Mouse (Mus musculus) intestine, embryonic 15.5 days (tissue): ENCODE measurements around the gene Cited1. TPM values are rescaled to one million over a fixed set of nuclear protein-coding genes. Genes with fewer than 3 reads are reported as not detected.
"Not testable (repeated sequence)": the region's sequence is repeated elsewhere in the genome, so short reads cannot be mapped to it uniquely, and the experiment has no call there.

Source experiments
- ATAC-seq: fragments of 200-750 bp; cut with Nextera tagmentation; 2 replicates; pipeline ENCODE4 v1.8.0; 2017; ENCODE audit warnings: moderate TSS enrichment, moderate library complexity
- H3K27ac ChIP-seq: fragments of 300-500 bp; sonication (generic); 2 replicates; pipeline ENCODE4 v1.5.1; 2015; ENCODE audit warnings: mild to moderate bottlenecking, inconsistent platforms
- H3K27me3 ChIP-seq: fragments of 300-500 bp; sonication (generic); replicated peaks from 2 replicates; pipeline ENCODE4 v1.6.1; 2015; ENCODE audit warnings: inconsistent platforms
- H3K36me3 ChIP-seq: fragments of 300-500 bp; sonication (generic); 2 replicates; pipeline ENCODE4 v1.6.1; 2015; ENCODE audit warnings: inconsistent platforms
- H3K4me1 ChIP-seq: fragments of 300-500 bp; sonication (generic); replicated peaks from 2 replicates; pipeline ENCODE4 v1.6.1; 2015; ENCODE audit warnings: inconsistent platforms
- H3K4me2 ChIP-seq: fragments of 300-500 bp; sonication (generic); replicated peaks from 2 replicates; pipeline ENCODE4 v1.6.1; 2015; ENCODE audit warnings: mild to moderate bottlenecking, inconsistent platforms
- H3K4me3 ChIP-seq: fragments of 300-500 bp; sonication (generic); replicated peaks from 2 replicates; pipeline ENCODE4 v1.5.1; 2015; ENCODE audit warnings: inconsistent platforms
- H3K9ac ChIP-seq: fragments of 300-500 bp; sonication (generic); 2 replicates; pipeline ENCODE4 v1.6.1; 2015; ENCODE audit warnings: inconsistent platforms
- H3K9me3 ChIP-seq: fragments of 300-500 bp; sonication (generic); 2 replicates; pipeline ENCODE4 v1.6.1; 2016; ENCODE audit warnings: inconsistent platforms
- WGBS: fragments of 180-500 bp; shearing (Covaris S2); methylation state at CpG from one replicate; pipeline ENCODE4 v1.1.7; 2015; 5-methylcytosine and 5-hydroxymethylcytosine counted together
- polyA plus RNA-seq: library from polyadenylated mRNA; unstranded; fragments of >200 nt; fragmentation: Nextera tagmentation; extraction: Ambion mirVana; gene quantifications from 2 replicates; pipeline ENCODE4 v1.2.1, GENCODE M21; 2015

Gene Cited1
- polyA plus RNA-seq, result 7.1 and 7.4 TPM in 2 replicates

DNA sequence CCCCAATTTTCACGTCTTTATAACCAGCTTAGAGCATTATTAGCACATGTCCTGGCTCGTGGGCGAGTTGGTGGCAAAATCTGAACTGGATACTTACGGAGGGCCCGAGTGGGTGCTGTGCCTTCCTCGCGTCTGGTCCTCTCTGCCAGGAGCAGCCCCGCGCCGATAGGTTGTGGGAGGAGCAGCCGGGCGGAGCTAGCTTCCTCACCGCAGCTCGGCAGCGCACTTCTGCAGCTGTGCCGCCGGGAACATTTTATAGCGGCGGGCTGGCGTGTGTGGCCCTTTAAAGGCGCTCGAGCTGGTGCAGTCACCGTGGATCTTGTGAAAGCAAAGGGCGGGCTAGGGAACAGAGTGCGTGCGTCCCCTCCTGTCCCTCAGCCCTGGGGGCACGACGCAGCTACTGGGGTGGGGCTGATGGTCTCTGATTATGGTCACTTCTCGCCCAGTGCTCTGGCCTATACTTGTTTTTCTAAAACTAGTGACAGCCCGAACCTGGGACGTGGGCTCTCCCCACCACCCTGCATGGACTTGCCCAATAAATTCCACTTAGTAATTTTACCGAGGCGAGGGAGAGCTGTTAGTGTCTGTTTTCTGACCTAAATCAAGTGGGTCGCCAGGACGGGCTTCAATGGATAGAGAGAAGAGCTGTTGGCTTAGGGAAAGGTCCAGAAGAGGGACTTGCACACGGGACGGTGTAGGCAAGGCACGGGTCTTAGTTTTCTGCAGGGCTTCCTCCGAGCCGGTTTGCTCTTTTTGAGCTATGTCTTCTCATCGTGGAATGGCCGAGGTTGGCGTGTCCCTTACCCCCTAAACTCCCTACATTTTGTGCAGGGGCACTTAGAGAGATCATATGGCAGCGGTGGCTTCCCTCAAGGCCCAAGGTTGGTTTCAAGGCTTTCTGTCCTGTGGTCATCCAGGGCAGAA, at the start of gene Cited1:
TSS of gene Cited1 (minus strand) at position 245 of the 924 bp plus-strand sequence.
- ATAC-seq, result peak; percentile 92
- Histone ChIP-seq H3K27ac (no peak within 1 kb of the TSS), H3K9me3 (no peaks in the 10 kb centered on the region), H3K27me3 (peaks cover 41% of the 10 kb centered on the region), H3K4me1 (no peaks in the 10 kb centered on the region), H3K36me3 (no peaks in the 10 kb centered on the region), H3K9ac (peak within 1 kb of the TSS; percentile 4; the same call in 1 of the 2 replicates), H3K4me3 (peak within 1 kb of the TSS; percentile 48), H3K4me2 (peak within 1 kb of the TSS; percentile 95)
- 16% methylated on average over 44 of the region's 44 CpGs for WGBS

GRCm38 (mm10) chrX:102284889-102285288, 32.9 kb upstream of the Cited1 start:
- Histone ChIP-seq H3K4me2 (no peak overlapping the region), H3K36me3 (no peaks in the 10 kb centered on the region), H3K27me3 (no peaks in the 10 kb centered on the region), H3K27ac (no peak overlapping the region), H3K4me1 (no peaks in the 10 kb centered on the region), H3K9me3 (no peaks in the 10 kb centered on the region), H3K4me3 (no peak overlapping the region), H3K9ac (no peak overlapping the region)
- ATAC-seq, result no peak
- WGBS, result 78% methylated on average over 3 of the region's 3 CpGs

DNA sequence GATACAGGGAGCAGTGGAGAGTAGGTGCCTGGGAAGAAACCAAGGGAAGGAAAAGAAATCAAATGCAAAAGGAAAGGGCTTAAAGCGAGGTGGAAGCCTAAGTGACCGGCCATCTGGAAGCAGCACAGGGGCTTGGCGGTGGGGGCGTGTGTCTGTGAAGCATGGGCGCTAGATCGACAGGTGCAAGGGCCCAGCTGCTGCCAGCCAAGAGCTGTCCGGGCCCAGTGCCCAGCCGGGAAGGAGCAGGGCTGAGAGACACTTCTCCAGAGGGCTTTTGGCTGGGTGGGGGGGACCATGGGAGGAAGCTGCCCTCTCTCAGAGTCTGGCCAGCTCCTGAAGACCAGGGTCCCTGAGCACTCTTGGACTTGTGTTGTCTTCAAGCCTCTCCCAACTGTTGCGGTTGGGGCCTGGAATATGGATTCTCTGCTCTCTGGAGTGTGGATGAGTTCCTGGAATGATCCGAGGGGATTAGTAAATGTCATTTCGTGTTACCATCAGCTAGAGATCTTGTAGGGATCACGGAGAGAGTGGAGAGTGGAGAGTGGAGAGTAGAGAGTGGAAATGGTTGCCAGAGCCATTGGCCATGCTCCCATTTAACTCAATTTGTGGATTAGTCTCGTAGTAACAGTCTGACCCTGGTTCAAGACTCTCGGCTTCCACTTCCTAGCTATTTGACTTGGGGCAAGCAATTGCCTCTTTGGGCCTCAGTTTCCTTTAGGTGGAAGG, 10.8 kb upstream of the Cited1 start:
- H3K9ac ChIP-seq, result no peak overlapping the region
- no peak for ATAC-seq
- H3K4me2 ChIP-seq, result no peak overlapping the region
- H3K27me3 ChIP-seq, result 0 out of 2 replicates have a peak, but pooled peaks cover 2% of the 10 kb centered on the region
- no peak overlapping the region for H3K27ac ChIP-seq
- H3K9me3 ChIP-seq, result no peaks in the 10 kb centered on the region
- no peaks in the 10 kb centered on the region for H3K36me3 ChIP-seq
- H3K4me3 ChIP-seq, result no peak overlapping the region
- 82% methylated on average over 14 of the region's 14 CpGs for WGBS
- no peaks in the 10 kb centered on the region for H3K4me1 ChIP-seq

GRCm38 (mm10) chrX:102259772-102260171, 7.8 kb upstream of the Cited1 start:
- H3K9ac ChIP-seq, result no peak overlapping the region

DNA sequence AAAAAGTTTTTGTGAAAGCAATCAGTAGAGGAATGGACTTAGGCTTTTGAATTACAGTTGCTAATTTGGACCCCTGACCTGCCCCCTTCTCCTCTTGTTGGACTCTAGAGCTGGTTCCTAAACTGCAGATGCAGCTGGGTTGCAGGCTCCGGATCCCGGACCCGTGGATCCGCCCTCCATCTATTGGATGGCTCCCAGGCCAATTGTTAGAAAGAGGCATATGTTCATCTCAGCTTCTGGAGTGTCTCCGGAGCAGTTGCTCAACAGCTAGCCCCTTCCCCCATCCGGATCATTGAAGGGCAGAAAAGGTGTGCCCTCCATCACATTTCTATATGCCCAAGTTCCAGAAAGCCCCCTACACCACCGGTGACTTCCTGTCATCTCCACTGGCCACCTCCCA, 1.9 kb upstream of the Cited1 start:
- Histone ChIP-seq H3K27me3 (peaks cover 29% of the 10 kb centered on the region), H3K36me3 (no peaks in the 10 kb centered on the region), H3K9me3 (no peaks in the 10 kb centered on the region), H3K9ac (no peak overlapping the region), H3K27ac (no peak overlapping the region), H3K4me1 (no peaks in the 10 kb centered on the region), H3K4me2 (peak overlapping the region; percentile 36), H3K4me3 (no peak overlapping the region)
- ATAC-seq, result no peak
- WGBS, result 24% methylated on average over 7 of the region's 7 CpGs

More at GRCm38 (mm10) chrX:102259772-102260171, 7.8 kb upstream of the Cited1 start:
- H3K4me1 ChIP-seq, result no peaks in the 10 kb centered on the region
- ATAC-seq, result no peak
- WGBS, result 85% methylated on average over 4 of the region's 4 CpGs
- H3K36me3 ChIP-seq, result no peaks in the 10 kb centered on the region
- no peak overlapping the region for H3K4me2 ChIP-seq
- no peak overlapping the region for H3K4me3 ChIP-seq
- no peaks in the 10 kb centered on the region for H3K9me3 ChIP-seq
- 0 out of 2 replicates have a peak, but pooled peaks cover 2% of the 10 kb centered on the region for H3K27me3 ChIP-seq
- no peak overlapping the region for H3K27ac ChIP-seq

- H3K27ac ChIP-seq, result no peak overlapping the region
- H3K4me1 ChIP-seq, result no peaks in the 10 kb centered on the region
- H3K36me3 ChIP-seq, result no peaks in the 10 kb centered on the region
- H3K9ac ChIP-seq, result peak overlapping the region; percentile 4; the same call in 1 of the 2 replicates
- 21% methylated on average over 68 of the region's 80 CpGs for WGBS
- H3K9me3 ChIP-seq, result no peaks in the 10 kb centered on the region
- peak overlapping the region; percentile 95 for H3K4me2 ChIP-seq
- H3K27me3 ChIP-seq, result peaks cover 41% of the 10 kb centered on the region
- H3K4me3 ChIP-seq, result peak overlapping the region; percentile 48
- peak; percentile 64 for ATAC-seq
These were observed 602 bp downstream of the Cited1 start for GRCm38 (mm10) chrX:102251221-102251936.

DNA sequence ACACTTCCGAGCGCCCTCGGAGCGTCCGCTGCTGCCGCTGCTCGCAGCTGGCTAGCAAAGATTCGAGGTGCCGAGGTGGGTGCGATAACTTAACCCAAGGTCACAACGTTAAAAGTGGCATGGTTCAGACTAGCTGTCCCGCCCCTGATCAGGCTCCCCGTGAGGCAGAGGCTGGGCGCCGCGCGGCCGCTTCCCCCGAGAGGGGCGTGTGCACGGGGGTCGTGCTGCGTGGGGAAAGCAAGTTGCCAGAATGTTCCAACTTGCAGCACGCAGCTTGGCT, 1.1 kb downstream of the Cited1 start:
- Histone ChIP-seq H3K27me3 (peaks cover 41% of the 10 kb centered on the region), H3K9ac (0 out of 2 replicates have a peak overlapping the region, but pooled peaks have one; percentile 4), H3K27ac (no peak overlapping the region), H3K9me3 (no peaks in the 10 kb centered on the region), H3K4me2 (peak overlapping the region; percentile 95), H3K4me1 (no peaks in the 10 kb centered on the region), H3K4me3 (peak overlapping the region; percentile 48), H3K36me3 (no peaks in the 10 kb centered on the region)
- ATAC-seq, result no peak
- 20% methylated on average over 24 of the region's 24 CpGs for WGBS

GRCm38 (mm10) chrX:102250150-102250890, 1.7 kb downstream of the Cited1 start:
- H3K9ac ChIP-seq, result no peak overlapping the region
- no peak overlapping the region for H3K27ac ChIP-seq
- peak overlapping the region; percentile 95 for H3K4me2 ChIP-seq
- H3K4me3 ChIP-seq, result peak overlapping the region; percentile 48
- H3K27me3 ChIP-seq, result peaks cover 41% of the 10 kb centered on the region
- ATAC-seq, result no peak
- 15% methylated on average over 68 of the region's 68 CpGs for WGBS
- H3K9me3 ChIP-seq, result no peaks in the 10 kb centered on the region
- no peaks in the 10 kb centered on the region for H3K4me1 ChIP-seq
- no peaks in the 10 kb centered on the region for H3K36me3 ChIP-seq

- H3K9me3 ChIP-seq, result no peaks in the 10 kb centered on the region
- H3K4me3 ChIP-seq, result no peak overlapping the region
- peaks cover 12% of the 10 kb centered on the region for H3K27me3 ChIP-seq
- ATAC-seq, result no peak
- 57% methylated on average over 2 of the region's 2 CpGs for WGBS
- no peaks in the 10 kb centered on the region for H3K4me1 ChIP-seq
- no peak overlapping the region for H3K27ac ChIP-seq
- no peak overlapping the region for H3K9ac ChIP-seq
- H3K4me2 ChIP-seq, result no peak overlapping the region
- H3K36me3 ChIP-seq, result no peaks in the 10 kb centered on the region
These were observed 7.6 kb downstream of the Cited1 start for GRCm38 (mm10) chrX:102244334-102244733.

DNA sequence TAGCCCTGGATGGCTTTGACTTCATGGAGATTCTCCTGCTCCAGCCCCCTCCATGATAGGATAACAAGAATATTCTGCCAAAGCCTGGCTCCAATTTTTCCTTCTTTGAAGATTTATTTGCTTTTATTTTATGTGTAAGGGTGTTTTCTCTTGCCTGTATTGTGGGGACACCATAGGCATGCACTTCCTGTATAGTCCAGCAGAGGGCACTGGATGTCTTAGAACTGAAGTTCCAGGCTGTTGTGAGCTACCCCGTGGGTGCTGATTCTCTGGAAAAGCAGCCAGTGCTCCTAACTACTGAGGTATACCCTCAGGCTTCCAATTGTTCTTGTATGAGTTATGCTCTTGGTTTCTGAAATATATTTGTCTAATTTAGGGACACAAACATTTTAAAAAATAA, 32.9 kb downstream of the Cited1 start:
- Histone ChIP-seq H3K27me3 (no peaks in the 10 kb centered on the region), H3K36me3 (no peaks in the 10 kb centered on the region), H3K4me2 (no peak overlapping the region), H3K9me3 (no peaks in the 10 kb centered on the region), H3K4me1 (no peaks in the 10 kb centered on the region), H3K9ac (no peak overlapping the region), H3K27ac (no peak overlapping the region), H3K4me3 (no peak overlapping the region)
- WGBS, result 25% methylated on average over 1 of the region's 1 CpGs
- ATAC-seq, result no peak

GRCm38 (mm10) chrX:102215356-102215755, 36.6 kb downstream of the Cited1 start:
- not testable (repeated sequence) for H3K4me1 ChIP-seq, H3K36me3 ChIP-seq, H3K9ac ChIP-seq, ATAC-seq, H3K4me3 ChIP-seq, H3K4me2 ChIP-seq, H3K9me3 ChIP-seq, H3K27ac ChIP-seq, H3K27me3 ChIP-seq
- 49% methylated on average over 9 of the region's 9 CpGs for WGBS
